Mouse (Mus musculus): Measurements from ENCODE around the gene Pih1d3. TPM values are rescaled to one million over a fixed set of nuclear protein-coding genes. Genes with fewer than 3 reads are reported as not detected.

The Pih1d3 gene
- polyA plus RNA-seq, 1 experiment from 2014 or later, result not detected

DNA sequence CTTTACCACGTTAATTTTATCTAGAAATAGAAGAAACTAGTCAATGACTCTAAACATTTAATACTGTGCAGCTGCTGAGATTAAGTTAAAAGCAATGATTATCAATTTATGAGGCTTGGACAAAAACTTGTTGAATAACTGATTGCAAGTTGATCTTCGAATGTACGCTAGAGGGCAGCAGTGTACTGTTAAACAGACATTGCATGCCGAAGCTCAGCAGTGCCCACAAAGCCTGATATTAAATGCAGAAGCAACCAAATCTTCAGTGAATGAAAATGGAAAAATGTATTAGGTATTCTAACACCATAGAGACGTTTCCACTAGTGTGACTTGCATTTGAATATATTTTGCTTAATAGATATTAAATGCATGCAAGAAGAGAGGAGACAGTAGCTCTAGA lies 12.5 kb upstream of the Pih1d3 start:
- DNase-seq (ENCODE audit: low spot score) (peak; percentile 93), ATAC-seq (ENCODE audit: low FRiP score) (peak; percentile 79)
- H3K27me3 ChIP-seq (ENCODE audit: control insufficient read depth, insufficient read depth, low read length), result no peaks in the 10 kb centered on the region
- no peak overlapping the region for H3K9ac ChIP-seq
- no peak overlapping the region for H3K27ac ChIP-seq
- H3K4me3 ChIP-seq (replicated peaks; ENCODE audit: low read length), result no peak overlapping the region
- H3K9me3 ChIP-seq (ENCODE audit: control insufficient read depth, low read length), result no peaks in the 10 kb centered on the region
- H3K36me3 ChIP-seq (replicated peaks; ENCODE audit: control insufficient read depth, insufficient read depth), result no peaks in the 10 kb centered on the region
- WGBS, result 1% methylated on average over 5 of the region's 5 CpGs
- H3K4me1 ChIP-seq (replicated peaks; ENCODE audit: control insufficient read depth, insufficient read depth, low read length), result no peaks in the 10 kb centered on the region
- no peak overlapping the region for H3K4me2 ChIP-seq (replicated peaks)

DNA sequence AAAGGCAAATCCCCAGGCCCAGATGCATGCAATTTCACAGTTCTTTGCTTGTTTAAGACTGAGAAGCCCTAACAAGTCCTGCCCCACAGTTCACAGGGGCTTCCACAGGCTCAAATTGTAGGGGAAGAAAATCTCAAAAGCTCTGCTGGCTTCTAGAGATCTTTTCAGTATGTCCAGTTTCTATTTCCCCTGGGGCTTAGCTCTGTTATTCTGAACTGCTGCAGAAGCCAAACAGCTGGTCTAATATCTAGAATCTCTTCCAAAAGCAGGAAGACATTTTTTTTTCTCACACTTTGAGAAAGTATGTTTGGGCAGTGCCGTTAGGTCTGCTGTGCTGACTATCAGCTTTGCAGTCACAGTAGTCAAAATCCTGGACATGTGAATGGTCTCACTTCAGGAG lies 7.8 kb upstream of the Pih1d3 start:
- WGBS, result 90% methylated on average over 1 of the region's 1 CpGs
- no peaks in the 10 kb centered on the region for H3K27me3 ChIP-seq (ENCODE audit: control insufficient read depth, insufficient read depth, low read length)
- no peak for DNase-seq (ENCODE audit: low spot score)
- no peaks in the 10 kb centered on the region for H3K36me3 ChIP-seq (replicated peaks; ENCODE audit: control insufficient read depth, insufficient read depth)
- no peaks in the 10 kb centered on the region for H3K9me3 ChIP-seq (ENCODE audit: control insufficient read depth, low read length)
- no peak overlapping the region for H3K27ac ChIP-seq
- ATAC-seq (ENCODE audit: low FRiP score), result no peak
- H3K4me2 ChIP-seq (replicated peaks), result no peak overlapping the region
- no peaks in the 10 kb centered on the region for H3K4me1 ChIP-seq (replicated peaks; ENCODE audit: control insufficient read depth, insufficient read depth, low read length)
- H3K4me3 ChIP-seq (replicated peaks; ENCODE audit: low read length), result no peak overlapping the region
- H3K9ac ChIP-seq, result no peak overlapping the region

DNA sequence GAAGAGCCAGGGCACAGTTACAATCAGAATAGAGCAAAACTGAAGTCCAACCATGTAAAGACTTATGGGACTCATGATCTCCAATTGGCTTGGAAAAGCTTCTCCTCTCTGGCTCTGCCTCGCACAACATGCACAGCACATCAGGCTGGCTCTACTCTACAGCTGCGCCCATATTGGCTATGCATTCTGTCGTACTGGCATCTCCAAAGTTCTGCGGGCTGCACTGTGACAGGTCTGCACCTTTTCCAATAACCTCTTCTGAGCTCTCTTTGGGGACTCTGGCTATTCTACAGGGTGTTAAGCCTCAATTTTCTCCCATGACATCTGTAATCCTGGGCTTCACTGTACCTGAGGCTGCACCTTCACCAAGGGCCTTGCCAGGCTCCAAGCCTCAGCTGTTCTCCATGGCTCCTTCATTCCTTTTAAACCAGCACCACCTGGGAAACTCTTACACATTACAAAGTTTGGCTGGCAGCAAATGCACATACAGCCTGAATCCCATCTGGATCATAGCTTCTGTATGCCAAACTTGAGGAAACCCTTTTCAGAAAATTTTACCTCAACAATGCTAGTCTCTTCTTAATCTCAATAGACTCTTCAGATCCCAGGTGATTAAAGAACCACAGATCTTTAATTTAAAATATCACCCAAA lies 1.9 kb upstream of the Pih1d3 start:
- DNase-seq (ENCODE audit: low spot score) (no peak), ATAC-seq (ENCODE audit: low FRiP score) (no peak)
- Histone ChIP-seq H3K27me3 (ENCODE audit: control insufficient read depth, insufficient read depth, low read length) (no peaks in the 10 kb centered on the region), H3K36me3 (replicated peaks; ENCODE audit: control insufficient read depth, insufficient read depth) (no peaks in the 10 kb centered on the region), H3K9ac (no peak overlapping the region), H3K4me2 (replicated peaks) (no peak overlapping the region), H3K4me1 (replicated peaks; ENCODE audit: control insufficient read depth, insufficient read depth, low read length) (no peaks in the 10 kb centered on the region), H3K4me3 (replicated peaks; ENCODE audit: low read length) (no peak overlapping the region), H3K9me3 (ENCODE audit: control insufficient read depth, low read length) (no peaks in the 10 kb centered on the region), H3K27ac (no peak overlapping the region)
- 94% methylated on average over 4 of the region's 4 CpGs for WGBS

DNA sequence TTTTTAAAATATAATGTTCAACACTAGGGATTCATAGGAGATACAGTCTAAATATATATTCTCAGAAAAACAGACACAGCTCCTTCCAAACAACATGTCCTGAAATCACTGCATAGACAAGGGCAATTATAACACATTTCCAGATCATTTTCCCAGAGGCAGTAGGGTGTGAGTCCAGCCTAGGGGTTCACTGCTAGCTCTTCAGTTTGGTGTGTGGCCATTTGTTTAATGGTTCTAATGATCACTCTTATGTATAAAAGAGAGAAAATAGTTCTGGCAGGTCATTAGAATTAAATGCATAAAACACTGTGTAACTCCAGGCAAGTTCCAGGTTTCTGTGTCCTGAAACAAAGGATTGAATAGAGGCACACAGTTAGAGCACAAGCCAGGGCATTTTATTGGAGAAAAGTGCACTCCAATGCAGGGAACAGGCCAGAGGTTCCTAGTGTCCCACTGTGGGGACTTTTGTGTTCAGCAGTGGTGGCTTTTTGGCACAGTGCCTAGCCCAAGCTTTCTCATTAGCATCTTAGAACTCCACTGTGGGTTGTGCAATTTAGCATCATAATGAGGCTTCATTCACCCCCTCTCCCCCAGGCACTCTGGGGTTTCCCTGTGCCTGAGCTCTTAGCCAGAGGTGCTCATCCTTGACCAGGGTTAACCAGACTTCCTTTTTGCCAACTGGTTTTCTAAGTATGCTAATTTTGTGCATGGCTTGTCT lies 10.8 kb downstream of the Pih1d3 start:
- Histone ChIP-seq H3K9ac (no peak overlapping the region), H3K27ac (no peak overlapping the region), H3K4me2 (replicated peaks) (no peak overlapping the region), H3K9me3 (ENCODE audit: control insufficient read depth, low read length) (no peaks in the 10 kb centered on the region), H3K4me3 (replicated peaks; ENCODE audit: low read length) (no peak overlapping the region), H3K27me3 (ENCODE audit: control insufficient read depth, insufficient read depth, low read length) (peaks cover 6% of the 10 kb centered on the region), H3K4me1 (replicated peaks; ENCODE audit: control insufficient read depth, insufficient read depth, low read length) (no peaks in the 10 kb centered on the region), H3K36me3 (replicated peaks; ENCODE audit: control insufficient read depth, insufficient read depth) (no peaks in the 10 kb centered on the region)
- ATAC-seq (ENCODE audit: low FRiP score) (peak; percentile 93), DNase-seq (ENCODE audit: low spot score) (peak; percentile 74)

DNA sequence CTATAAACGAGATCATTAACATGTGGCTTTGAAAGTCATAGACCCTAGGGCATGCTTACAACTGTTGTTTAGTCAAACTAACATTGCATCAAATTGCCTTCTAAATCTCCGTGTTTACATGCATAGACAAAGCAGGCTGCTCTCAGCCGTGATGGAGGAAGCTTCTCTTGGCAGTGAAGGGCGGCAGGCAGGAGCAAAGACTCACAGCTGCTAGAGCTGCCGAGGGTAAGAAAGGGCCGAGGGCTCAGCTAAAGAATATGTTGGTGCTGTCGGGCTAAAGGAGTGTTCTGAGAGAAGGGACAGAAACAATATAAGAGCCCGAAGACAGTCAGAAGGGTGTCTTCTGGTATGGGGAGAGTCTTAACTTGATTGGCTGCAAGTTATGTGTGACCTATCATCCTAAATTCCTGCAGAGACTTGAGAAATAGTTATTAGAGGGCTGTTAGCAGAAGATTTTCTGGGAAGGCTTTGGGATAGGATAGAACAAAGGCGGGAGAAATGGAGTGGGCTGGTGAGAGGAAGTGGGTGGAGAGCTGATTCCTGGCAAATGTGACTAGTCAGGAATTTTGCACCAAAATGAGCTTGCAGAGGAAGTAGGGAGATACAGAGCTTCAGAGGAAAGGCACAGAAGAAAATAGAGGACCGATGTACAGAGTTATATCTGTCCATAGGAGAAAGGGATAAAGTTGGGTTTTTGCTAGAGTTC lies 37.7 kb downstream of the Pih1d3 start:
- H3K36me3 ChIP-seq (replicated peaks; ENCODE audit: control insufficient read depth, insufficient read depth), result no peaks in the 10 kb centered on the region

More for the DNA sequence above, 37.7 kb downstream of the Pih1d3 start:
- no peaks in the 10 kb centered on the region for H3K9me3 ChIP-seq (ENCODE audit: control insufficient read depth, low read length)
- no peak for DNase-seq (ENCODE audit: low spot score)
- no peak overlapping the region for H3K9ac ChIP-seq
- no peak overlapping the region for H3K4me3 ChIP-seq (replicated peaks; ENCODE audit: low read length)
- ATAC-seq (ENCODE audit: low FRiP score), result no peak
- no peak overlapping the region for H3K27ac ChIP-seq
- no peaks in the 10 kb centered on the region for H3K4me1 ChIP-seq (replicated peaks; ENCODE audit: control insufficient read depth, insufficient read depth, low read length)
- 82% methylated on average over 10 of the region's 10 CpGs for WGBS
- H3K27me3 ChIP-seq (ENCODE audit: control insufficient read depth, insufficient read depth, low read length), result no peaks in the 10 kb centered on the region
- H3K4me2 ChIP-seq (replicated peaks), result no peak overlapping the region

Other genes with a start within 250 kb of the Pih1d3 start
- not detected in 2 replicates for gene AC153137.1, start 244.9 kb upstream of the Pih1d3 start, polyA plus RNA-seq (2014; fragmentation: Nextera tagmentation; extraction: Ambion mirVana)
- gene Lgsn, start 46.4 kb upstream of the Pih1d3 start, polyA plus RNA-seq (2014; fragmentation: Nextera tagmentation; extraction: Ambion mirVana), result not detected in 2 replicates
- gene 4931428L18Rik, start 154 bp upstream of the Pih1d3 start, polyA plus RNA-seq (2014; fragmentation: Nextera tagmentation; extraction: Ambion mirVana), result not detected in 2 replicates